Mouse (Mus musculus) splenic B cell, adult 2 months (primary cell): Measurements from ENCODE around the gene Tmem106c.

Experiments
- DNase-seq: peaks from one replicate; pipeline ENCODE4 v3.0.0-alpha.2; 2011; ENCODE audit warnings: low read depth, low spot score
- H3K27me3 ChIP-seq: 2 replicates; pipeline ENCODE4 v1.6.1; 2012; ENCODE audit warnings: mild to moderate bottlenecking, low read length, moderate library complexity, mixed read lengths; ENCODE audit not compliant: control insufficient read depth, poor library complexity, insufficient read depth, severe bottlenecking
- H3K36me3 ChIP-seq: 2 replicates; pipeline ENCODE4 v1.6.1; 2012; ENCODE audit warnings: mild to moderate bottlenecking, low read length, moderate library complexity, mixed read lengths; ENCODE audit not compliant: control insufficient read depth, poor library complexity, insufficient read depth, severe bottlenecking

Tmem106c gene

GRCm38 (mm10) chr15:97943356-97943755 lies 20.6 kb upstream of the Tmem106c start:
- no peaks in the 10 kb centered on the region for H3K36me3 ChIP-seq
- no peaks in the 10 kb centered on the region for H3K27me3 ChIP-seq
- DNase-seq = no peak

GRCm38 (mm10) chr15:97944919-97945574 lies 19.0 kb upstream of the Tmem106c start:
- Histone ChIP-seq H3K36me3 (no peaks in the 10 kb centered on the region), H3K27me3 (no peaks in the 10 kb centered on the region)
- DNase-seq = no peak

- DNase-seq = no peak
- Histone ChIP-seq H3K36me3 (no peaks in the 10 kb centered on the region), H3K27me3 (no peaks in the 10 kb centered on the region)
These were observed 18.2 kb upstream of the Tmem106c start for GRCm38 (mm10) chr15:97945656-97946315.

GRCm38 (mm10) chr15:97948720-97949119 lies 15.3 kb upstream of the Tmem106c start:
- Histone ChIP-seq H3K36me3 (no peaks in the 10 kb centered on the region), H3K27me3 (peaks cover 3% of the 10 kb centered on the region; the same call in 1 of the 2 replicates)
- DNase-seq = no peak

- DNase-seq = no peak
These were observed 14.3 kb upstream of the Tmem106c start for GRCm38 (mm10) chr15:97949706-97950105.

GRCm38 (mm10) chr15:97950240-97950639 lies 13.8 kb upstream of the Tmem106c start:
- Histone ChIP-seq H3K27me3 (peaks cover 3% of the 10 kb centered on the region; the same call in 1 of the 2 replicates), H3K36me3 (no peaks in the 10 kb centered on the region)
- no peak for DNase-seq

More at GRCm38 (mm10) chr15:97949706-97950105, 14.3 kb upstream of the Tmem106c start:
- peaks cover 3% of the 10 kb centered on the region; the same call in 1 of the 2 replicates for H3K27me3 ChIP-seq
- no peaks in the 10 kb centered on the region for H3K36me3 ChIP-seq

- no peaks in the 10 kb centered on the region for H3K36me3 ChIP-seq
- peak; percentile 75 for DNase-seq
- H3K27me3 ChIP-seq = peaks cover 3% of the 10 kb centered on the region; the same call in 1 of the 2 replicates
These were observed 11.7 kb upstream of the Tmem106c start for GRCm38 (mm10) chr15:97952137-97952888.

- Histone ChIP-seq H3K36me3 (no peaks in the 10 kb centered on the region), H3K27me3 (peaks cover 3% of the 10 kb centered on the region; the same call in 1 of the 2 replicates)
- DNase-seq = no peak
These were observed 11.2 kb upstream of the Tmem106c start for GRCm38 (mm10) chr15:97952889-97953189.

GRCm38 (mm10) chr15:97954671-97955070 lies 9.3 kb upstream of the Tmem106c start:
- DNase-seq = peak; percentile 50

GRCm38 (mm10) chr15:97955286-97955685 lies 8.7 kb upstream of the Tmem106c start:
- Histone ChIP-seq H3K36me3 (no peaks in the 10 kb centered on the region), H3K27me3 (peaks cover 3% of the 10 kb centered on the region; the same call in 1 of the 2 replicates)
- peak; percentile 13 for DNase-seq

More at GRCm38 (mm10) chr15:97954671-97955070, 9.3 kb upstream of the Tmem106c start:
- H3K36me3 ChIP-seq = no peaks in the 10 kb centered on the region
- H3K27me3 ChIP-seq = peaks cover 3% of the 10 kb centered on the region; the same call in 1 of the 2 replicates

- H3K36me3 ChIP-seq = no peaks in the 10 kb centered on the region
- H3K27me3 ChIP-seq = peaks cover 3% of the 10 kb centered on the region; the same call in 1 of the 2 replicates
- DNase-seq = no peak
These were observed 8.3 kb upstream of the Tmem106c start for GRCm38 (mm10) chr15:97955742-97956141.

GRCm38 (mm10) chr15:97956416-97956815 lies 7.6 kb upstream of the Tmem106c start:
- H3K27me3 ChIP-seq = peaks cover 3% of the 10 kb centered on the region; the same call in 1 of the 2 replicates
- DNase-seq = no peak

GRCm38 (mm10) chr15:97963329-97963988 lies 541 bp upstream of the Tmem106c start:
- H3K36me3 ChIP-seq = no peaks in the 10 kb centered on the region
- DNase-seq = peak; percentile 48
- H3K27me3 ChIP-seq = no peaks in the 10 kb centered on the region

More at GRCm38 (mm10) chr15:97956416-97956815, 7.6 kb upstream of the Tmem106c start:
- no peaks in the 10 kb centered on the region for H3K36me3 ChIP-seq

- no peaks in the 10 kb centered on the region for H3K27me3 ChIP-seq
- no peaks in the 10 kb centered on the region for H3K36me3 ChIP-seq
- DNase-seq = no peak
These were observed 812 bp downstream of the Tmem106c start for GRCm38 (mm10) chr15:97964836-97965187.
